In genomic region chrX:99820790-99821395, GRCm38 (mm10) we compare ENCODE assay signal across 8 mouse cellular contexts. TPM values are rescaled to one million over a fixed set of nuclear protein-coding genes. Genes with fewer than 3 reads are reported as not detected.
DNase-seq lines count a peak whose midpoint lies in the region; ATAC-seq and TF ChIP-seq lines count a peak whose summit lies in the region.

Tmem28 (plus strand) TSS chrX:99821021.

- H3K27ac ChIP-seq in heart, embryonic 12.5 days (ENCODE audit: poor library complexity, severe bottlenecking): no peak within 1 kb of the TSS
- no peak within 1 kb of the TSS for H3K27ac ChIP-seq in intestine, embryonic 14.5 days (ENCODE audit: low read depth)
- no peak within 1 kb of the TSS for H3K27ac ChIP-seq in midbrain, embryonic 11.5 days (ENCODE audit: low read depth, low read length)

- TF ChIP-seq CTCF in E14TG2a.4 (conservative IDR thresholded peaks at IDR 0.05; ENCODE audit: low read length): no peak

- peaks cover 86% of the 10 kb centered on the region for H3K27me3 ChIP-seq in heart, embryonic 12.5 days (replicated peaks)
- H3K27me3 ChIP-seq in E14TG2a.4 (ENCODE audit: insufficient read depth, low read length): peaks cover 34% of the 10 kb centered on the region
- peaks cover 53% of the 10 kb centered on the region for H3K27me3 ChIP-seq in intestine, embryonic 14.5 days (replicated peaks; ENCODE audit: control insufficient read depth, insufficient read depth, low read length)
- H3K27me3 ChIP-seq in midbrain, embryonic 11.5 days (ENCODE audit: control insufficient read depth, insufficient read depth, low read length): peaks cover 9% of the 10 kb centered on the region

- WGBS in heart, embryonic 12.5 days: 34% methylated on average over 53 of the region's 82 CpGs
- 16% methylated on average over 52 of the region's 82 CpGs for WGBS in intestine, embryonic 14.5 days
- WGBS in midbrain, embryonic 11.5 days: 14% methylated on average over 39 of the region's 82 CpGs

- no peaks in the 10 kb centered on the region for H3K36me3 ChIP-seq in heart, embryonic 12.5 days
- no peaks in the 10 kb centered on the region for H3K36me3 ChIP-seq in E14TG2a.4 (ENCODE audit: insufficient read depth, low read length)
- no peaks in the 10 kb centered on the region for H3K36me3 ChIP-seq in intestine, embryonic 14.5 days (ENCODE audit: control insufficient read depth, insufficient read depth, low read length)
- H3K36me3 ChIP-seq in midbrain, embryonic 11.5 days (ENCODE audit: control insufficient read depth, insufficient read depth, low read length): no peaks in the 10 kb centered on the region

- peak within 1 kb of the TSS; percentile 79 for H3K4me2 ChIP-seq in heart, embryonic 12.5 days
- peak within 1 kb of the TSS; percentile 53 for H3K4me2 ChIP-seq in intestine, embryonic 14.5 days (ENCODE audit: low read length)
- peak within 1 kb of the TSS; percentile 57 for H3K4me2 ChIP-seq in midbrain, embryonic 11.5 days

- H3K4me3 ChIP-seq in heart, embryonic 12.5 days: peak within 1 kb of the TSS; percentile 56
- peak within 1 kb of the TSS; percentile 85 for H3K4me3 ChIP-seq in E14TG2a.4 (replicated peaks; ENCODE audit: low read length)
- H3K4me3 ChIP-seq in intestine, embryonic 14.5 days (ENCODE audit: low read depth, low read length): peak within 1 kb of the TSS; percentile 44
- peak within 1 kb of the TSS; percentile 53 for H3K4me3 ChIP-seq in midbrain, embryonic 11.5 days (ENCODE audit: low read depth, low read length)

- no peak within 1 kb of the TSS for H3K9ac ChIP-seq in heart, embryonic 12.5 days
- no peak within 1 kb of the TSS for H3K9ac ChIP-seq in intestine, embryonic 14.5 days (ENCODE audit: low read length)
- peak within 1 kb of the TSS; percentile 61 for H3K9ac ChIP-seq in midbrain, embryonic 11.5 days (ENCODE audit: low read length)

- DNase-seq in heart, adult 18-20 months: no peak
- peak; percentile 51 to 59 for DNase-seq in cerebellum, postnatal 10 days
- DNase-seq in intestine, embryonic 14.5 days (ENCODE audit: low spot score): no peak
- DNase-seq in midbrain, embryonic 11.5 days (ENCODE audit: low spot score, missing footprints): peak; percentile 88
- DNase-seq in gastrocnemius, postnatal 4 days (ENCODE audit: low spot score in 2 of 2): no peak

- no peaks in the 10 kb centered on the region for H3K4me1 ChIP-seq in heart, embryonic 12.5 days (replicated peaks)
- H3K4me1 ChIP-seq in E14TG2a.4 (replicated peaks; ENCODE audit: low read depth, low read length): peaks cover 9% of the 10 kb centered on the region
- no peaks in the 10 kb centered on the region for H3K4me1 ChIP-seq in intestine, embryonic 14.5 days (replicated peaks; ENCODE audit: control insufficient read depth, insufficient read depth, low read length)
- no peaks in the 10 kb centered on the region for H3K4me1 ChIP-seq in midbrain, embryonic 11.5 days (ENCODE audit: control insufficient read depth, insufficient read depth, low read length)

- H3K9me3 ChIP-seq in heart, embryonic 12.5 days (replicated peaks): 0 out of 2 replicates have a peak, but pooled peaks cover 10% of the 10 kb centered on the region
- no peaks in the 10 kb centered on the region; the same call in 1 of the 2 replicates for H3K9me3 ChIP-seq in E14TG2a.4 (ENCODE audit: low read length)
- H3K9me3 ChIP-seq in intestine, embryonic 14.5 days (ENCODE audit: control insufficient read depth, low read length): peaks cover 4% of the 10 kb centered on the region; the same call in 1 of the 2 replicates
- no peaks in the 10 kb centered on the region for H3K9me3 ChIP-seq in midbrain, embryonic 11.5 days (ENCODE audit: control insufficient read depth, low read length)

- ATAC-seq in heart, embryonic 12.5 days (ENCODE audit: insufficient number of reproducible peaks, low FRiP score): no peak
- no peak for ATAC-seq in intestine, embryonic 14.5 days (replicated peaks; ENCODE audit: low FRiP score, low TSS enrichment, low read depth)
- peak; percentile 56 for ATAC-seq in midbrain, embryonic 11.5 days (ENCODE audit: low FRiP score)
- no peak for ATAC-seq in inflammation-experienced regulatory T-cells, adult 6 months

RNA-seq across cellular contexts. Expression of gene Tmem28, which starts in this region (rescaled TPM):
- not detected in 2 replicates for polyA plus RNA-seq in heart, embryonic 12.5 days (2016; fragmentation: Nextera tagmentation; extraction: Ambion mirVana)
- total RNA-seq in heart, adult 18-20 months (2021): under 1 TPM in 1 of 2 experiments, not detected in 1; 0.18 TPM
- 0.11 and 0.15 TPM in 2 replicates for polyA plus RNA-seq in intestine, embryonic 14.5 days (2014; fragmentation: Nextera tagmentation; extraction: Ambion mirVana)
- polyA plus RNA-seq in midbrain, embryonic 11.5 days (2014; fragmentation: Nextera tagmentation; extraction: Ambion mirVana): 0.87 and 0.90 TPM in 2 replicates
- not detected for polyA plus RNA-seq in inflammation-experienced regulatory T-cells, adult 6 months (2017; shearing (Covaris generic))
- under 1 TPM; 0.41 to 0.69 TPM for total RNA-seq in gastrocnemius, postnatal 4 days (2021)

Comparison
In these comparisons a context has a peak if more than half of its experiments do, and no peak if none do; other contexts are left out.
1. Peak in DNase-seq, ATAC-seq, H3K4me3 ChIP-seq, H3K9ac ChIP-seq and H3K4me2 ChIP-seq in midbrain, embryonic 11.5 days; RNA of the gene not detected or under 1 TPM.
2. DNase-seq: peak in cerebellum, postnatal 10 days (2 of 2); none in heart, adult 18-20 months (0 of 2), intestine, embryonic 14.5 days (single experiment) and gastrocnemius, postnatal 4 days (0 of 2).
3. Peak in every context shown above with its lines, with median percentiles within 50 percentile points of each other: H3K4me2 ChIP-seq and H3K4me3 ChIP-seq.